Mouse (Mus musculus) kidney, postnatal 25 days (tissue): Measurements from ENCODE around the gene Arntl2.
A peak's percentile ranks its signal among the peaks of the same experiment; 100 is the strongest.
"Not testable (repeated sequence)": the region's sequence is repeated elsewhere in the genome, so short reads cannot be mapped to it uniquely, and the experiment has no call there.

Source experiments
- DNase-seq, 2 experiments: peaks; one replicate each; pipeline ENCODE4 v3.0.0; 2021; ENCODE audit warnings: mixed read lengths in 2 of 2

Arntl2 gene

GRCm38 (mm10) chr6:146850050-146850449, 54.2 kb downstream of the Arntl2 start, which contains the start of gene Smco2:
Gene Smco2 (plus strand): TSS chr6:146850104.
- DNase-seq: no peak

GRCm38 (mm10) chr6:146851916-146852315, 56.1 kb downstream of the Arntl2 start:
- DNase-seq: no peak

GRCm38 (mm10) chr6:146852739-146853138, 56.9 kb downstream of the Arntl2 start:
- DNase-seq: no peak

GRCm38 (mm10) chr6:146855185-146855584, 59.3 kb downstream of the Arntl2 start:
- DNase-seq: no peak

GRCm38 (mm10) chr6:146857386-146857785, 61.5 kb downstream of the Arntl2 start:
- DNase-seq: no peak

- DNase-seq: no peak
Observed at GRCm38 (mm10) chr6:146863154-146863553, 67.3 kb downstream of the Arntl2 start.

- DNase-seq: not testable (repeated sequence)
Observed at GRCm38 (mm10) chr6:146864370-146864769, 68.5 kb downstream of the Arntl2 start.

- peak in 1 of 2 experiments; percentile 25 for DNase-seq
Observed at GRCm38 (mm10) chr6:146865701-146866100, 69.8 kb downstream of the Arntl2 start.

GRCm38 (mm10) chr6:146871975-146872374, 76.1 kb downstream of the Arntl2 start:
- DNase-seq: no peak

- DNase-seq: no peak
Observed at GRCm38 (mm10) chr6:146874415-146874814, 78.6 kb downstream of the Arntl2 start.

- DNase-seq: no peak
Observed at GRCm38 (mm10) chr6:146876820-146877219, 81.0 kb downstream of the Arntl2 start.

- no peak for DNase-seq
Observed at GRCm38 (mm10) chr6:146877425-146878045, 81.7 kb downstream of the Arntl2 start.

- DNase-seq: no peak
Observed at GRCm38 (mm10) chr6:146878926-146879325, 83.1 kb downstream of the Arntl2 start.

GRCm38 (mm10) chr6:146879856-146880255, 84.0 kb downstream of the Arntl2 start:
- no peak for DNase-seq

- DNase-seq: no peak
Observed at GRCm38 (mm10) chr6:146880296-146880695, 84.4 kb downstream of the Arntl2 start.

GRCm38 (mm10) chr6:146881896-146882770, 86.3 kb downstream of the Arntl2 start:
- DNase-seq: no peak
